Mouse (Mus musculus): Measurements from ENCODE around the gene Sh3rf1. TPM values are rescaled to one million over a fixed set of nuclear protein-coding genes. Genes with fewer than 3 reads are reported as not detected.

Sh3rf1 gene
- total and polyA plus RNA-seq, 2 experiments from 2014 or later: 17.9 to 31.3 TPM

DNA sequence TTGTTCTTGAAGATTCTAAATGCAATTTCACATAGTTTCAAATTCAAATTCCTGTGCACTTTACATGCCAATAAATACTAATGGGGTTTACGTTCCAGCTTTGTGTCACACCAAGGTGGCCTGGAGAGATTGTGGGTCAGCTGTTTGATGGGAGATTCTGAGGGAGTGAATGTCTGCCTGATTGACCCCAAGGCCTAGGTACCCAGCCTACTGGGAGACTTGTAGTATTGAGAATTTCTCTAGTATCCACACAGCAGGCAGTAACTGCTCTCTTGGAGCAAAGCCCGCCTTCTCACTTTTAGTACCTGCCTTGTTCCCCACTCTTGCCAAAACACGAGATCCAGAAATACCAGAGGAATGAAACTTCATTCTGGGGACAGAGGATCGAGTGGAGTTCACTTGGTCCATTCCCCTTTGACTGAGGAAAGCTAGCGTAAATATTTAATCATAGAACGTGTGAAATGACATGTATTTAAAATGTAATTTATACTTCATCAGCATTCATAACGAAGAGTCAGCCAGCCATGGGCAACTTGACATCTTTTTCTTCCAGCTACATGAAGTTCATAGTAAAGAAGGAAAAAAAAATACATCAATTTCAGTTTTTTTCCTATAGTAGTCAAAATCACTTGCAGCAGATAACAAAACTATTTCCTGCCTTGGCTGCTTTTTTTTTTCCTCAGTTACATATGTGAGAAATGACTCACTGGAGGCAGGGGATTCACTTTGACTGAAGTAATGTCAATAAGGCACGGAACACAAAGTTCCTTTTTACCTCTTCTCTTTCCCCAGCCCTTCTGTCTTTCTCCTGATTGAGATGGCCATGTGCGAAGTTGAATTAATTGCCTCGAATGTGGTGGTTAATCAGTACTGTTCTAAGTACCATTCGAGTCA, 52.0 kb downstream of the Sh3rf1 start:
- Histone ChIP-seq H3K27me3 (ENCODE audit: insufficient read depth, low read length) (no peaks in the 10 kb centered on the region), H3K9me3 (ENCODE audit: low read length) (no peaks in the 10 kb centered on the region), H3K4me1 (ENCODE audit: insufficient read depth, low read length) (no peaks in the 10 kb centered on the region; the same call in 1 of the 2 replicates), H3K4me3 (ENCODE audit: low read length) (no peak overlapping the region), H3K36me3 (ENCODE audit: insufficient read depth, low read length) (no peaks in the 10 kb centered on the region), H3K4me2 (ENCODE audit: low read depth, low read length) (no peak overlapping the region), H3K27ac (no peak overlapping the region), H3K9ac (replicated peaks; ENCODE audit: low read length) (no peak overlapping the region)
- no peak for TF ChIP-seq CTCF (IDR thresholded peaks at IDR 0.05; ENCODE audit: low read depth)
- WGBS: 70% methylated on average over 11 of the region's 11 CpGs
- DNase-seq (ENCODE audit: low spot score): no peak
- no peak for ATAC-seq

DNA sequence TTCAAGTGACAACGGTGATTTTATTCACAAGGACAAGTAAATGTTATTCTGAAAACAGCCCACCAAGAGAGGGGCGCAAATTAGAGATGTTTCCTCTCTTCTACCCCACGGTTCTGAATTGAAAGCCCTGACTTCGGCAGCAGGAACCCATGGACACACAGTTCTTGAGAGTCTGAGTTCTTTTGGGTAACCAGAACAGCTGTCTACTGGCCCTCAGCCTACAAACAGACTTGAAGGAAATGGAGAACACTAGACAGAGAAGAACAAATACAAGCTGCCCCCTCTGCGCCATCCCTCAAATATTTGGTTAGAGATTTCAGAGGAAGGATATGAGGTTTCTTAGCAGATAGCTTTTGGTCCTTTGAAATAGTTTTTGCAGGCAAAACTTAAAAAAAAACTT, 52.7 kb downstream of the Sh3rf1 start:
- no peak overlapping the region for H3K4me3 ChIP-seq (ENCODE audit: low read length)
- H3K36me3 ChIP-seq (ENCODE audit: insufficient read depth, low read length): no peaks in the 10 kb centered on the region
- no peak overlapping the region for H3K27ac ChIP-seq
- no peak overlapping the region for H3K9ac ChIP-seq (replicated peaks; ENCODE audit: low read length)
- H3K27me3 ChIP-seq (ENCODE audit: insufficient read depth, low read length): no peaks in the 10 kb centered on the region
- WGBS: 74% methylated on average over 5 of the region's 5 CpGs
- H3K4me1 ChIP-seq (ENCODE audit: insufficient read depth, low read length): no peaks in the 10 kb centered on the region; the same call in 1 of the 2 replicates
- ATAC-seq (no peak), DNase-seq (ENCODE audit: low spot score) (no peak)
- no peak overlapping the region for H3K4me2 ChIP-seq (ENCODE audit: low read depth, low read length)
- no peaks in the 10 kb centered on the region for H3K9me3 ChIP-seq (ENCODE audit: low read length)
- no peak for TF ChIP-seq CTCF (IDR thresholded peaks at IDR 0.05; ENCODE audit: low read depth)

DNA sequence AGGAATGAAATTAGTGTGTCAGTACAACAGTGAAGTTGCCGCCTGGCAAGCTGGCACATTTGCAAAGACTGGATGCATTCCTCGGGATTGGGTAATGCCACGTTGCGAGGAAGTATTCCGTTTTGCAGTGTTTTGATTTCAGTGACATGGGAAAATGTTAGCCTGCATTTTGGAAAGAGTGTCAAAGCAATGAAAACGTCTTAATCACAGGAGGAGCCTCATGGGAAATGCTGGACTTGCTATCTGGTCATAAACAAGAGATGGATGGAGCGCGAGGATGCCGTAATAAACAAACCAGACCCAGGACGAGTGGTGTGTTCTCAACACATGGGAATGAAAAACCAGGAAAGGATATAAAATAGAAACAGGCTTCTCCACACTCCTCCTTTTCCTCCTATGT, 55.4 kb downstream of the Sh3rf1 start:
- Histone ChIP-seq H3K27me3 (ENCODE audit: insufficient read depth, low read length) (no peaks in the 10 kb centered on the region), H3K27ac (no peak overlapping the region), H3K4me1 (ENCODE audit: insufficient read depth, low read length) (no peaks in the 10 kb centered on the region; the same call in 1 of the 2 replicates), H3K4me3 (ENCODE audit: low read length) (no peak overlapping the region), H3K9me3 (ENCODE audit: low read length) (no peaks in the 10 kb centered on the region), H3K9ac (replicated peaks; ENCODE audit: low read length) (no peak overlapping the region), H3K4me2 (ENCODE audit: low read depth, low read length) (no peak overlapping the region), H3K36me3 (ENCODE audit: insufficient read depth, low read length) (no peaks in the 10 kb centered on the region)
- WGBS: 89% methylated on average over 10 of the region's 10 CpGs
- ATAC-seq (no peak), DNase-seq (ENCODE audit: low spot score) (no peak)
- no peak for TF ChIP-seq CTCF (IDR thresholded peaks at IDR 0.05; ENCODE audit: low read depth)

DNA sequence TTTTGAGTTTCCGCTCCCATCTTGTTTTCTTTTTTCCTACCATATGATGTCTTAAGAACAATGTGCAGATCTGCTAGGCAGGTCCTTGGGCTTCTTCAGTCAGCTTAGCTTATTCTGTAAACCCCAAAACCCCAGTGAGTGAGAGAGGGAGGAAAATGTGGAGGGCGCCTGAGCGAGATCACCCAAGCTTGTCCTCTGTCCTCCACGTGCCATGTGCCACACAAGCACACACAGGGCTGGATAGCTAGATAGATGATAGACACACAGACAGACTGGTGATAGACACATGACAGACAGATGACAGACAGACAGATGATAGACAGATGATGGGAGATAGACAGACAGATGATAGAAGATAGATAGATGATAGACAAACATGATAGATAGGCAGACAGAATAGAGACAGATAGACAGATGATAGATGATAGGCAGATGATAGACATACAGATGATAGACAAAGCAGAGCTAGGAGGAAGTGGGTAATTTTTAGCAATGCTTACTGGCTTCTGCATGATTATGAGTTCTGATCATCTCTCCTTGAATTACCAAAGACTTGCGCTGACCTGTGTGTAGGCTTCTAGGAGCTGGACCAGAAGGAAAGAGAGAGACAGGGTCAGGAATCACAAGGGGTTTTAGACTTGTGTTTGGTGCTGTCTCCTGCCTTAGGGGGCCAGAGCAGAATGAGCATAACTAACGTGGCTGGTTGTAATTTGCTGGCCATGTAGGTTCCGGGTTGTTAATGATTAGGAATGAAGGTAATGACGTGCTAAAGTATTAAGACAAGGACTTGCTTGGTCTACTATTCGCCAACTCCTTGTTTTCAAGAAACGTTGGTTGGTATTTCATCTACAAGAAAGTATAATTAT, 58.9 kb downstream of the Sh3rf1 start:
- H3K27ac ChIP-seq: no peak overlapping the region
- no peak for TF ChIP-seq CTCF (IDR thresholded peaks at IDR 0.05; ENCODE audit: low read depth)
- H3K4me2 ChIP-seq (ENCODE audit: low read depth, low read length): no peak overlapping the region
- no peaks in the 10 kb centered on the region for H3K27me3 ChIP-seq (ENCODE audit: insufficient read depth, low read length)
- no peak overlapping the region for H3K9ac ChIP-seq (replicated peaks; ENCODE audit: low read length)
- H3K36me3 ChIP-seq (ENCODE audit: insufficient read depth, low read length): no peaks in the 10 kb centered on the region
- H3K4me1 ChIP-seq (ENCODE audit: insufficient read depth, low read length): no peaks in the 10 kb centered on the region; the same call in 1 of the 2 replicates
- H3K9me3 ChIP-seq (ENCODE audit: low read length): no peaks in the 10 kb centered on the region
- no peak overlapping the region for H3K4me3 ChIP-seq (ENCODE audit: low read length)
- DNase-seq (ENCODE audit: low spot score): no peak
- WGBS: 55% methylated on average over 10 of the region's 10 CpGs
- no peak for ATAC-seq

DNA sequence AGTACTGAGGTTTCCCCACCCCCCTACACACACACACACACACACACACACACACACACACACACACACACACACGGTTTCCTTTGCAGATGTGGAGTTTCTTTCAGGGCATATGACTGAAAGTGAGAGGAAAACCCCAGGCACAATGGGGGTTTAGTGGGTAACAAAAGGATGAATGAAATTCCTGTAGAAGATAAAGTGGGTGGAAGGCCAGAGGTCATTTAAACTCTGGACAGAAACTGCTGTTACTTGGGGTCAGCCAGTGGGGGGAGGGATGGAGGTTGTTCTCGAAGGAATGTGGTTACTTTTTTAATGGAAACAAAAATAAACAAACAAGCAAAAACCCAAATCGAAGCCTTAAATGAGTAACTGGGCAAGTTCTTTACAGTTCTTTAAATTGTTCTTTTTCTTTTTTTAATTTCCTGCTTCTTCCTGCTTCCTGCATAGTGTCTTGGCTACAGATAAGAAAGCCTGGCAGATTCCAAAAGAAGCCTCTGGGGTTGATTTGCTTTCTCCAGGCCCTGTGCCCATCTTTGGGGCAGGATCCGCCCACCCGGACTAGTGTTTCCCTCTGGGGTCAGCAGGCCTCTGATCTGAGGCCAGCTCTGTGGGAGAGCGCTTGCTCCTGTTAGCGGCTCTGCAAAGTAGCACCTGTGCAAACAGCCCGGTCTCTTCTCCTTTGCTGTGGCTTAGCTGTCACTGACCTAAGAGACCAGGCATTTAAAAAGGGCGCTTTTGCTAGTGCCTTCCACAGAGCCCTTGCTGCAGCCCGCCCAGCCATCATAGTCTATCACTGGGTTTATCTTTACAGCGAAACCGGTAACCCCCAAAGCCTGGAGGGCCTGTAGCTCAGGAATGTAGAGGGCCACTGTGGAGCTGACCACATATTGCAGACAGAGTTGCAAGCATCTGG, 59.8 kb downstream of the Sh3rf1 start:
- Histone ChIP-seq H3K9me3 (ENCODE audit: low read length) (no peaks in the 10 kb centered on the region), H3K27me3 (ENCODE audit: insufficient read depth, low read length) (no peaks in the 10 kb centered on the region), H3K27ac (no peak overlapping the region), H3K9ac (replicated peaks; ENCODE audit: low read length) (no peak overlapping the region), H3K4me3 (ENCODE audit: low read length) (no peak overlapping the region), H3K4me1 (ENCODE audit: insufficient read depth, low read length) (peaks cover 4% of the 10 kb centered on the region), H3K4me2 (ENCODE audit: low read depth, low read length) (no peak overlapping the region), H3K36me3 (ENCODE audit: insufficient read depth, low read length) (no peaks in the 10 kb centered on the region)
- DNase-seq (ENCODE audit: low spot score): no peak
- 20% methylated on average over 12 of the region's 12 CpGs for WGBS
- ATAC-seq: no peak
- TF ChIP-seq CTCF (IDR thresholded peaks at IDR 0.05; ENCODE audit: low read depth): no peak

DNA sequence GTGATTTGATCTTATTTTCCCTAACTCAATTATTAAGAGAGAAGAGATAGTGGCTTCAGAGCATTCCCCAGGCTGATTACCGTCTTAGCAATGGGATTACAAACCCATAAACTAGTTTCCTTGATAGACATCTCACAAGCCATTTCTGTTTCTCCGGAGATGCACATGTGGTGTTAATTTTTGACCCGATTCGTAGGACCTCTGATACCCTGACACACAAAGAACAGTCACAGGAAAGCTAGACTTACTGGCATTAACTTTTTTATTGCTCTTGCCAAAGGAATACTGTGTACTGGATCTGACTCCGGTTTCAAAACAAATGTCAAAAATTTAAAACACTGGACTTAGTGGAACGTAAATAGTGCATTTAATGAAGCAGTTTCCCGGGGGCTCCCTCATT, 62.2 kb downstream of the Sh3rf1 start:
- ATAC-seq (no peak), DNase-seq (ENCODE audit: low spot score) (no peak)
- Histone ChIP-seq H3K4me3 (ENCODE audit: low read length) (no peak overlapping the region), H3K27me3 (ENCODE audit: insufficient read depth, low read length) (no peaks in the 10 kb centered on the region), H3K4me1 (ENCODE audit: insufficient read depth, low read length) (peaks cover 7% of the 10 kb centered on the region), H3K4me2 (ENCODE audit: low read depth, low read length) (no peak overlapping the region), H3K36me3 (ENCODE audit: insufficient read depth, low read length) (no peaks in the 10 kb centered on the region), H3K9ac (replicated peaks; ENCODE audit: low read length) (no peak overlapping the region), H3K9me3 (ENCODE audit: low read length) (no peaks in the 10 kb centered on the region), H3K27ac (no peak overlapping the region)
- TF ChIP-seq CTCF (IDR thresholded peaks at IDR 0.05; ENCODE audit: low read depth): no peak
- 80% methylated on average over 7 of the region's 7 CpGs for WGBS
